Mouse (Mus musculus): ENCODE data around the gene Dnajc17.

DNA sequence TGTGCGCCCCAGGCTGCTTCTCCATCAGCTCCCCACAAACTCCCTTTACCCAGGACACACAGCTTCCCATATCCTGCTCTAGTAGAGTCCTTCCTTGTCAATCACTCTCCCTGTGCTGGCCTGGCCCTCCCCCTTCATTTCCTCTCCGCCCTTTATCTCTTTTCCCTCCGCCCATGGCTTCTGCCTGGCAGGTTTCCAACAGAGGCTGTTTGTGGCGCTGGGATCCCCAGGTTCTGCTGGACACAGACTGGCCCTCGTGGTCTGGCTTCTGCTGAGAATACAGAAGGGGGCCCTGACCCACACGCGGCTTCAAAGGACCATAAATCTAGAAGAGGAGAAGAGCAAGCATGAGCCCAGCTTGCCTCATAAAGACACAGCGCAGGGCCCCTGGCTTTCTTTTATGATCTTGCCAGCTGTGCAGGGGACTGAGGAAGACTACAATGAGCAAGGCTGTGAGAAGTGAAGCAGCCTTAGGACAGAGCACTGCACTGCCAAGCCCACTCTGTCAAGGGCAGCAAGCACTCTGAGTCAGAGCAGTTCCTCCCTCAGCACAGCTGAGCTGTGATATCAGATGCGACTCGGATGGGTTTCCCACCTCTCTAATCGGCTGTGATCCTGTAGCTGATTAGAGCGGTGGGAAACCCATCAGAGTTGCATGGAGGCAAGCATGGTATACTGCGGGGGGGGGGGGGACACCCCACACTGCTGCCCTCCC lies 35.6 kb downstream of the Dnajc17 start:
- TF ChIP-seq CTCF (IDR thresholded peaks at IDR 0.05; ENCODE audit: borderline replicate concordance, extremely low read depth, insufficient read depth, insufficient read length): no peak
- TF ChIP-seq POLR2A (IDR thresholded peaks at IDR 0.05; ENCODE audit: borderline replicate concordance, extremely low read depth, insufficient read depth, insufficient read length, poor library complexity, severe bottlenecking): no peak
